Mouse (Mus musculus) bone marrow macrophage, adult 2 months (primary cell): ENCODE results near the gene Plxna1. TPM values are rescaled to one million over a fixed set of nuclear protein-coding genes. Genes with fewer than 3 reads are reported as not detected.

Experiments used
- H3K27ac ChIP-seq: 2 replicates; pipeline ENCODE4 v1.5.1; 2012; ENCODE audit warnings: low read depth, low read length; ENCODE audit not compliant: insufficient read depth
- H3K4me1 ChIP-seq: 2 replicates; pipeline ENCODE4 v1.6.1; 2012; ENCODE audit warnings: low read length; ENCODE audit not compliant: control insufficient read depth, insufficient read depth
- H3K4me3 ChIP-seq: 2 replicates; pipeline ENCODE4 v1.5.1; 2012; ENCODE audit warnings: mild to moderate bottlenecking, low read length, moderate library complexity; ENCODE audit not compliant: insufficient read depth
- CTCF ChIP-seq: IDR thresholded peaks from 2 replicates; pipeline ENCODE4 v1.5.1; 2012; ENCODE audit warnings: low read depth, mild to moderate bottlenecking, low read length, moderate library complexity
- POLR2A ChIP-seq: IDR thresholded peaks from 2 replicates; pipeline ENCODE4 v1.6.1; 2012; ENCODE audit warnings: mild to moderate bottlenecking, low read depth, low read length, borderline replicate concordance
- polyA plus RNA-seq: library from polyadenylated mRNA; stranded (reverse); fragments of >200 nt; gene quantifications from 2 replicates; pipeline ENCODE4 v1.2.4, GENCODE M21; 2012; ENCODE audit not compliant: missing spikeins, insufficient read depth, insufficient read length

Gene Plxna1
- polyA plus RNA-seq, 1 experiment = 44.0 TPM

- TF ChIP-seq CTCF (no peak), POLR2A (no peak)
- H3K4me1 ChIP-seq = peaks cover 44% of the 10 kb centered on the region
- H3K4me3 ChIP-seq = no peak overlapping the region
- H3K27ac ChIP-seq = no peak overlapping the region
These were observed 31.4 kb upstream of the Plxna1 start for GRCm38 (mm10) chr6:89393820-89394219.

GRCm38 (mm10) chr6:89392213-89392612 is 29.8 kb upstream of the Plxna1 start:
- Histone ChIP-seq H3K4me3 (no peak overlapping the region), H3K27ac (no peak overlapping the region), H3K4me1 (peaks cover 38% of the 10 kb centered on the region)
- TF ChIP-seq CTCF (no peak), POLR2A (no peak)

- Histone ChIP-seq H3K4me3 (no peak overlapping the region), H3K4me1 (peaks cover 39% of the 10 kb centered on the region), H3K27ac (no peak overlapping the region)
- TF ChIP-seq CTCF (no peak), POLR2A (no peak)
These were observed 27.4 kb upstream of the Plxna1 start for GRCm38 (mm10) chr6:89389771-89390170.

- Histone ChIP-seq H3K27ac (no peak overlapping the region), H3K4me1 (peaks cover 25% of the 10 kb centered on the region), H3K4me3 (no peak overlapping the region)
- TF ChIP-seq CTCF = no peak
- TF ChIP-seq POLR2A = no peak
These were observed 24.5 kb upstream of the Plxna1 start for GRCm38 (mm10) chr6:89386956-89387355.

GRCm38 (mm10) chr6:89384699-89385098 is 22.3 kb upstream of the Plxna1 start:
- Histone ChIP-seq H3K27ac (no peak overlapping the region), H3K4me3 (no peak overlapping the region), H3K4me1 (peaks cover 6% of the 10 kb centered on the region; the same call in 1 of the 2 replicates)
- TF ChIP-seq CTCF = no peak

GRCm38 (mm10) chr6:89381851-89382250 is 19.4 kb upstream of the Plxna1 start:
- no peak for TF ChIP-seq CTCF
- TF ChIP-seq POLR2A = no peak
- no peak overlapping the region for H3K4me3 ChIP-seq
- peaks cover 9% of the 10 kb centered on the region for H3K4me1 ChIP-seq
- H3K27ac ChIP-seq = no peak overlapping the region

GRCm38 (mm10) chr6:89381172-89381571 is 18.8 kb upstream of the Plxna1 start:
- no peak for TF ChIP-seq POLR2A
- no peak overlapping the region for H3K4me3 ChIP-seq
- H3K27ac ChIP-seq = no peak overlapping the region
- H3K4me1 ChIP-seq = peaks cover 9% of the 10 kb centered on the region

- TF ChIP-seq CTCF = no peak
- TF ChIP-seq POLR2A = no peak
These were observed 18.3 kb upstream of the Plxna1 start for GRCm38 (mm10) chr6:89380751-89381150.

GRCm38 (mm10) chr6:89378264-89378663 is 15.8 kb upstream of the Plxna1 start:
- TF ChIP-seq POLR2A = no peak
- no peak for TF ChIP-seq CTCF
- H3K27ac ChIP-seq = no peak overlapping the region
- H3K4me3 ChIP-seq = no peak overlapping the region

More at GRCm38 (mm10) chr6:89380751-89381150, 18.3 kb upstream of the Plxna1 start:
- no peak overlapping the region for H3K27ac ChIP-seq
- peaks cover 9% of the 10 kb centered on the region for H3K4me1 ChIP-seq
- H3K4me3 ChIP-seq = no peak overlapping the region

GRCm38 (mm10) chr6:89368812-89369211 is 6.4 kb upstream of the Plxna1 start:
- Histone ChIP-seq H3K27ac (peak overlapping the region; percentile 37), H3K4me1 (peaks cover 44% of the 10 kb centered on the region), H3K4me3 (no peak overlapping the region)
- TF ChIP-seq CTCF (no peak), POLR2A (no peak)

More at GRCm38 (mm10) chr6:89378264-89378663, 15.8 kb upstream of the Plxna1 start:
- peaks cover 7% of the 10 kb centered on the region for H3K4me1 ChIP-seq

- no peak for TF ChIP-seq POLR2A
- TF ChIP-seq CTCF = no peak
- peak overlapping the region; percentile 50 for H3K27ac ChIP-seq
- no peak overlapping the region for H3K4me3 ChIP-seq
- peaks cover 49% of the 10 kb centered on the region for H3K4me1 ChIP-seq
These were observed 1.9 kb upstream of the Plxna1 start for GRCm38 (mm10) chr6:89364342-89364741.
